Mouse (Mus musculus): ENCODE data around the gene Cspg4. TPM values are rescaled to one million over a fixed set of nuclear protein-coding genes. Genes with fewer than 3 reads are reported as not detected.
"Not testable (repeated sequence)": the region's sequence is repeated elsewhere in the genome, so short reads cannot be mapped to it uniquely, and the experiment has no call there.

The Cspg4 gene
- total RNA-seq, 2 experiments from 2014 or later: 26.1 to 28.4 TPM

DNA sequence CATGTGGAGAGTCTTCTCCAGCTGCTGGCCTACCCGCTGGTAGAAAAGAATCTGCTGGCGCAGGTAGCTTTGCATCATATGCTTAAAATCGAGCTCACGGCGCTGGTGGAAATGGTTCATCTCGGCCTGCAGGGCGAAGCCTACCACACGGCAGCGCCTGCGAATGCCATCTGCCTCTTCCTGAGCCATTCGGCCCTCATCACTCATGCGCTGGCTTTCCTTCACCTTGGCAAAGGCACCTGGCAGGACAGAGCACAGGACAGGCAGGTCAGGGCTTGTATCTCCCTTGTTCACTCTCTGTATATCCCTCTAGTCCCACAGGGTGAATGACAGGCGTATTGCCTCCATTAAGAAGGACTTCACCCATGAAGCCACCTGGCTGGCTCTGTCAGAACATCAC is 53.6 kb downstream of the Cspg4 start:
- intact Hi-C loops (cut with DNase I): no loop called here
- no peak for DNase-seq

- DNase-seq: no peak
- intact Hi-C loops (cut with DNase I): no loop called here
Observed at GRCm38 (mm10) chr9:56922746-56923145, 57.9 kb downstream of the Cspg4 start.

GRCm38 (mm10) chr9:56923841-56924650 is 59.2 kb downstream of the Cspg4 start:
- intact Hi-C loops (cut with DNase I): no loop called here

GRCm38 (mm10) chr9:56924651-56925027 is 59.8 kb downstream of the Cspg4 start:
- intact Hi-C loops (cut with DNase I): loop anchor here (5.0 kb wide), 1 partner anchor 148 kb away; the partner anchor contains the start of gene Sin3a
- DNase-seq: peak; percentile 87 to 93

More at GRCm38 (mm10) chr9:56923841-56924650, 59.2 kb downstream of the Cspg4 start:
- no peak for DNase-seq

DNA sequence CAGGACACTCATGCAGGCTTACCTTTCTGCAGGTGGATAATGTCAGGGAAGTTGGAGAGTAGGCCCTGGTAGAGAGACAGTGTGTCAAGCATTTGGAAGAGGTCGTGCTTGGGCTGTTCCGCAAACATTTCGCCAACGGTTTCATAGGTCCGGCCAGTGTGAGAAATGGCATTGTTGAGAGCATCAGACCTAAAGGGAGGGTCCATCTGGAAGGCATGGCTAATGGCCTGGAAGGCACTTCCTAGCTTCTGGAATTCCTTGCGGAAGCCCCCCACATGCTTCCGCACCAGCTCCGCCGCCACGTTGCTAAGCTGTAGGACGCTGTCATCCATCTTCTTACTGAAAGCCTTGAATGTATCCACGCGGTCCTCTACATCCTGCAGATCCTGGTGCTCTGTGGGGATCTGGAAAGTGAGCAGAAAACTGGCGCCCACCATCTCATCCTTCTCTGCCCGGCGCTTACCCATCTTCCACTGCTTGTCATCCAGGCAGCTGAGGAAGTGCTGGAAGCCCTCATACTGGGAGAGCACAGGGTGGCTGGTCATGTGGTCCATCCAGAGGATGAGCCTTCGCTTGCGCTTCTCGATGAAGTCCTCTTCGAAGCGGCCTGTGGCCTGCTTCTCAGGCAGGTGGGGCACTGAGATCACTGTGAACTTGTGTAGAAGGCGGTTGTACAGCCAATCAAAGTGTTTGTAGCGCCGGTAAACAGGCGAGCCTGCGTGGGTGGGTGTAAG is 60.6 kb downstream of the Cspg4 start:
- DNase-seq: no peak
- intact Hi-C loops (cut with DNase I): loop anchor here (5.0 kb wide), 1 partner anchor 147 kb away; the partner anchor contains the start of gene Sin3a

- DNase-seq: no peak
- intact Hi-C loops (cut with DNase I): loop anchor here (5.0 kb wide), 1 partner anchor 146 kb away; the partner anchor contains the start of gene Sin3a
Observed at GRCm38 (mm10) chr9:56926025-56926360, 61.2 kb downstream of the Cspg4 start.

DNA sequence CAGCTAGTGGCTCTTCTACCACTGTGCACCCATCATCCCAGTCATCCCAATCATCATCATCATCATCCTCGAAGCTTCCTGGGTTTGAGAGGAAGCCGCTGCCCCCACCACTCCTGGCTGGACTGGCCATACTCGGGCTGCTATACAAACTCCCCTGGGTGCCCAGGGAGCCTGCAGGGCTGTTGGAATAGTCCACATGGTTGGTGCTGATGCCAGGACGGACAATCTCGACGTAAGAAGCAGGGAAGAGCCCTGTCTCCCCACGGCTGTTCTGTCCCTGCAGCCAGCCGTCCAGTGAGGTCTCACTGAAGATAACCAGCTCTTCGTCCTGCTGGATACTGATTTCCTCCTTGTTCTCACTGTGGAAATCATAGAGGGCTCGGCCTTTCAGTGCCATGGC is 61.6 kb downstream of the Cspg4 start:
- intact Hi-C loops (cut with DNase I): loop anchor here (5.0 kb wide), 1 partner anchor 146 kb away; the partner anchor contains the start of gene Sin3a
- no peak for DNase-seq

DNA sequence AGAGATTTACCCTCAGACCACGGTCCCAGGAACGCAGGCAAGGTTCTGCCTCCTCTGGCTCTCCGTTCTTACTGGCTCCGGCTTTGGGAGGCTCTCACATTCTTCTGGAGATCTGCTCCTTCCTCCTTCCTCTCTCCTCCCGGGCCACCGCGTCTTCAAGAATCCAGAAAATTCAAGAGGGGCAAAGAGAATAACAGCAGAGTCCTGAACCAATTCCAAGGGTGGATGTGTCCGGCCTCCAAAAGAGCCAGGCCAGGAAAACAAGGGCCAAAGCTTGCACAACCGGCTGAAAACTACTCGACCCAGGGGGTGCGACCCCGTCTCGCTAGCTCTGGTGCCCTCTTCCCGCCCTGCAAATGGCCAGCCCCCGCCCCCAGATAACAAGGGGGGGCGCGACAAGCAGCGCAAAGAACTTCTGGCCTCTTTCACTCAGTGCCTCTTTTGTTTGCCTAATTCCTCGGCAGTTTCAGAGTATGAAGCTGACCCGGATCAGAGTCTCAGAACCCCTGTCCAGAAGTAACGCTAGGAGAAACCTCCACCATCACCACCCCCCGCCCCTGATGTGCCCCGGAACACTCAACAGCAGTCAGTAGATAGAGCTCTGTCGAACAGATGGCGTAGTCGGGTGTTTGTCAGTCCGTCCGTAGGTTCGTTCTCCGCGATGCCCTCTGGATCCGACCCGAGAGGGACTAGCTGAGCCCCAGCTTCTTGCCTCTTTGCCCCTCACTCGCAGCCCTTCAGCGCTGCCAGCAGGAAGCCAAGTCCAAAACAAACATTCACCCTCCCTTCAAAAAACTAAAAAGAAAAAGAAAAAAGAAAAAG is 62.6 kb downstream of the Cspg4 start:
- intact Hi-C loops (cut with DNase I): loop anchor here (1.0 to 5.0 kb wide), 4 partner anchors 17 to 203 kb away; partner anchors contain the start of genes Man2c1 and Sin3a
- DNase-seq: peak; percentile 59 to 66

- intact Hi-C loops (cut with DNase I): loop anchor here (1.0 to 5.0 kb wide), 4 partner anchors 17 to 202 kb away; partner anchors contain the start of genes Man2c1 and Sin3a
- DNase-seq: peak; percentile 96
Observed at GRCm38 (mm10) chr9:56928041-56928811, 63.4 kb downstream of the Cspg4 start, which contains the start of gene Snx33. Snx33 (minus strand) TSS chr9:56928371.

DNA sequence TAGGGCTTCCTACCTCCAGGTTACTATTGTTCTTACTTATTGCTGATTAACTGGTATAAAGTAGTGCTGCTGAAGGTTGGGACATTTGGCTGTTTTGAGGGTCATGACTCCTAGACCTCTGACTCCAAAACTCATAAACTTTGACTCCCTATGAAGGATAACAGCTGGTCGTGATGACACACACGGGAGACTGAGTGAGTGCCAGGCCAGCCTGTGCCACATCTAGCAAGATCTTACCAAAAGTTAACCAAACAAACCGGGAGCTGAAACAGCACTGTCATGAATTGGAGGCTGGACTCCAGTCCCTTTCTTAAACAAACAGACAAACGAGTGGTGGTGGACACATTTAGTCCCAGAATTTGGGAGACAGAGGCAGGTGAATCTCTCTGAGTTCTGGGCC is 64.7 kb downstream of the Cspg4 start:
- intact Hi-C loops (cut with DNase I): loop anchor here (2.0 to 5.0 kb wide), 2 partner anchors 15 to 143 kb away; partner anchors contain the start of gene Sin3a
- no peak for DNase-seq

DNA sequence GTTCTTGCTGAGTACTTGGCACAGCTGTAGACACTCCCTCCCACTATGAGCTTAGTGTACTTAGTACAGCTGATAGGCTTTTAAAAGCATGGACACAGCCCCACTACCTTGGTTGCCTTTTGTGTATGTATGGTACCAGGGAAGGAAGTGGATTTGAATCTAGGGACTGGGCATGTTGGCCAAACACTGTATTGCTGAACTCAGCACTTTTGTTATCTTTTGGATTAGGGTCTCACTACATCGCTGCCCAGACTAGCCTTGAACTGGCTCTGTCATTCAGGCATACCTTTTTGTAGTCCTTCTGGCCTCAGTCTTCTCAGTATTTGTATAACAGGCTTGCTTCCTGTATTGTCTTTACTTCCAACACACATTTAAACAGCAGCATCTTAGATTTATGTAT is 65.7 kb downstream of the Cspg4 start:
- intact Hi-C loops (cut with DNase I): loop anchor here (10.0 kb wide), 1 partner anchor 64 kb away; the partner anchor contains the start of gene Ptpn9
- DNase-seq: no peak

- DNase-seq: no peak
- intact Hi-C loops (cut with DNase I): loop anchor here (10.0 kb wide), 1 partner anchor 58 kb away; the partner anchor contains the start of gene Ptpn9
Observed at GRCm38 (mm10) chr9:56936861-56937222, 72.0 kb downstream of the Cspg4 start.

GRCm38 (mm10) chr9:56937223-56938160 is 72.7 kb downstream of the Cspg4 start, which contains the start of gene Imp3:
Imp3 (plus strand) TSS chr9:56937475.
- intact Hi-C loops (cut with DNase I): loop anchor here (10.0 kb wide), 1 partner anchor 57 kb away; the partner anchor contains the start of gene Ptpn9
- DNase-seq: peak; percentile 84 to 87

- intact Hi-C loops (cut with DNase I): loop anchor here (10.0 kb wide), 1 partner anchor 56 kb away; the partner anchor contains the start of gene Ptpn9
- DNase-seq: peak in 1 of 2 experiments; percentile 23
Observed at GRCm38 (mm10) chr9:56938374-56938773, 73.5 kb downstream of the Cspg4 start.

DNA sequence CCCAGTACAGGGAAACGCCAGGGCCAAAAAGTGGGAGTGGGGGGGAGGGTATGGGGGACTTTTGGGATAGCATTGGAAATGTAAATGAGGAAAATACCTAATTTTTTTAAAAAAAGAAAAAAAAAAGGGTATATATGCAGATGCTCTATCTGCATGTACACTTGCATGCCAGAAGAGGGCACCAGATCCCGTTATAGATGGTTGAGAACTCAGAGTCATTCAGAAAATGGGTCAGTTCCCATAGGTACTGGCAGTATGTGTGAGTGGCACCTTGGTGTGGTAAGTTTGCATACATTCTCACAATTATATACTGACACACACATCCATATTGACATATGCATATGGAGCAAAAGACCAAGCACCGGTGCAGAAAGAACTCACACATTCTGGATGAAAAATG is 82.6 kb downstream of the Cspg4 start:
- DNase-seq: peak; percentile 34 to 68
- intact Hi-C loops (cut with DNase I): loop anchor here (2.0 kb wide), 1 partner anchor 183 kb away; the partner anchor contains the start of gene Man2c1

DNA sequence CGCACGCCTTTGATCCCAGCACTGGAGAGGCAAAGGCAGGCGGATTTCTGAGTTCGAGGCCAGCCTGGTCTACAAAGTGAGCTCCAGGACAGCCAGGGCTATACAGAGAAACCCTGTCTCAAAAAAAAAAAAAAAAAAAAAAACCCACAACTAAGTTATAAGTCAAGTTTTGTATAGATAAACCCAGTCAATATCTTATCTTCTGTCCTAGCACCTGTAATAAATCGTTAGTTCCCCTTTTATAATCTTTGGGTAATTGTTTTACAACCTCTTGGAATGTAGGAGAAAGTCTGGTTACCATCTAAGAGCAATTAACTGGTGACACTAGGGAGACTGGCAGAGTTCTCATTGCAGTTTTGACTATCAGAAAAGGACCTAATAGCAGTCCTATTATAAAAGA is 83.9 kb downstream of the Cspg4 start:
- intact Hi-C loops (cut with DNase I); DNase-seq: not testable (repeated sequence)

Data from heart, postnatal 14 days (tissue).